Mouse (Mus musculus) CH12.LX (cell line): ENCODE measurements at regions not wholly inside any gene's neighbourhood (a gene's known extent, or its start where the extent isn't known, plus 50 kb on each side); places are given as distances from the start of the nearest gene placed in this dataset.

Experiments used
- CTCF ChIP-seq, 2 experiments: IDR thresholded peaks in 1 of 2; conservative IDR thresholded peaks in 1 of 2; 2 replicates each; pipeline ENCODE4 v1.5.1; 2011 to 2012; ENCODE audit warnings: low read depth in 2 of 2, low read length in 2 of 2, improper control_type of control experiment in 1 of 2, inconsistent platforms in 1 of 2, mild to moderate bottlenecking in 1 of 2, moderate library complexity in 1 of 2
- E2F4 ChIP-seq: IDR thresholded peaks from 2 replicates; pipeline ENCODE4 v1.6.1; 2011; ENCODE audit warnings: low read depth, low read length, improper control_type of control experiment; ENCODE audit not compliant: insufficient replicate concordance
- ELF1 ChIP-seq: IDR thresholded peaks from 2 replicates; pipeline ENCODE4 v1.6.1; 2014; ENCODE audit warnings: low read depth, mild to moderate bottlenecking, inconsistent platforms, low read length, improper control_type of control experiment
- EP300 ChIP-seq: IDR thresholded peaks from 2 replicates; pipeline ENCODE4 v1.6.1; 2011; ENCODE audit warnings: low read length, improper control_type of control experiment
- MAFK ChIP-seq: IDR thresholded peaks from 2 replicates; pipeline ENCODE4 v1.6.1; 2011; ENCODE audit warnings: low read length, improper control_type of control experiment; ENCODE audit not compliant: insufficient replicate concordance
- POLR2AphosphoS2 ChIP-seq: IDR thresholded peaks from 2 replicates; pipeline ENCODE4 v1.6.1; 2011; ENCODE audit warnings: low read depth, low read length, improper control_type of control experiment

DNA sequence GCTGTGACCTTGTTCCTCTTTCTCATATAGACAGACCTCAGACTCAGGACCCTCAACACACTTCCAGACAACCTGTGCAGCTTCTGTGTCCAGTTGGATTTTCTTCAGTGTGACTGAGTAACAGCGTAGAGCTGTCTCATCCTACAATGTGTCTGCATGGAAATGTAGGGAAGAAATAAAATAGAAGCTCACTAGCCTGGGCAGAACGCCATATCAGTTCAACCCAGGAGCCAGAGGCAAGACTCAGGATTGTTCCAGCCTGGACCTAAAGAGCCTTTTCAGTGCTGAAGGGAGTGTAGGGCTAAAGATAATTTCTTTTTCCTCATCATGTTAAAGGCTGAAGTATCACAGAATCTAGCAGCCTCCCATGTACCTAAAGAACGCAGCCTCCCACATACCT is 88.9 kb downstream of the H2al1j start:
- TF ChIP-seq EP300 (no peak), CTCF (conservative IDR thresholded peaks at IDR 0.05 in 1 of 2, IDR thresholded peaks at IDR 0.05 in 1 of 2; ENCODE audit: low read depth in 2 of 2, low read length in 2 of 2) (no peak), MAFK (no peak), POLR2AphosphoS2 (no peak), E2F4 (no peak), ELF1 (no peak)
